Mouse (Mus musculus) left cerebral cortex, postnatal 14 days (tissue): ENCODE measurements around the gene Trhde. TPM values are rescaled to one million over a fixed set of nuclear protein-coding genes. Genes with fewer than 3 reads are reported as not detected.
A peak's percentile ranks its signal among the peaks of the same experiment; 100 is the strongest.

ENCODE experiments used
- DNase-seq, 2 experiments: peaks; one replicate each; pipeline ENCODE4 v3.0.0; 2021 to 2022; ENCODE audit warnings: low spot score in 2 of 2, mixed read lengths in 1 of 2
- intact Hi-C: fragments of 180-260 bp; cut with DNase I; formaldehyde crosslinking; loops from one replicate; pipeline ENCODE4 v1.15.1; 2025
- long read RNA-seq, 2 experiments: library from polyadenylated mRNA; stranded (forward); transcript quantifications; one replicate each; pipeline ENCODE4 v2.0.0; 2021
- total RNA-seq, 2 experiments: library from RNA; stranded (reverse); gene quantifications; 2 replicates each; pipeline ENCODE4 v1.2.3; 2021

Trhde gene
- 10 to 100 TPM; 25.9 to 28.9 TPM for total RNA-seq
- long read RNA-seq, experiment 1, full-length matches to known transcripts: 16 of 19 reads
- long read RNA-seq, experiment 1, partial matches to known transcripts: 1 of 19 reads
- long read RNA-seq, experiment 1, other reads (novel, unspliced or antisense): 2 of 19 reads
- long read RNA-seq, experiment 2, full-length matches to known transcripts: 3 of 4 reads
- long read RNA-seq, experiment 2, partial matches to known transcripts: 0 of 4 reads
- long read RNA-seq, experiment 2, other reads (novel, unspliced or antisense): 1 of 4 reads

- peak; percentile 35 to 44 for DNase-seq
- intact Hi-C loops: loop anchor here (5.0 kb wide), 2 partner anchors 295 to 1775 kb away; no protein-coding TSS in a partner anchor
These were observed at the start of gene Trhde for GRCm38 (mm10) chr10:114802161-114802651. Gene Trhde (minus strand): TSS chr10:114802307.

DNA sequence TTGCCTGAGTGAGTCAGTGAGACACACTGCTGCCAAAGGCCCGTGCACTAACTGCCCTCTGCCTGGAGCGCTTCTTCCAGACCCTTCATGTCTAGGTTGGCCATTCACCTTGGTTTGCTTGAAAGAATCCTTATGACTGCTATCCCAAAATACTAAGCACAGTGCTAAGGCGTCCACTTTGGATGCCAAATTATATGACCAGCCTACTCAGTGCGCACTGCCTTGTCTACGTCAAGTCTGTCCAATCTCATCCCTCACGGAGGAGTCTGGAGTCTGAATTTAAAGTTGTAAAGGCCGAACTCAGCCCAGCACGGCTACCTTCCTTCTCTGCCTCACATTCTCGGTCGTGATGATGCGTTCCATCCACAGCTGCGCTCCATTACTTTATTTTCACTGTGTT is 39.9 kb upstream of the Trhde start:
- DNase-seq: no peak
- intact Hi-C loops: no loop called here

- intact Hi-C loops: no loop called here
- DNase-seq: peak; percentile 4 to 5
These were observed 39.3 kb upstream of the Trhde start for GRCm38 (mm10) chr10:114841440-114841839.

DNA sequence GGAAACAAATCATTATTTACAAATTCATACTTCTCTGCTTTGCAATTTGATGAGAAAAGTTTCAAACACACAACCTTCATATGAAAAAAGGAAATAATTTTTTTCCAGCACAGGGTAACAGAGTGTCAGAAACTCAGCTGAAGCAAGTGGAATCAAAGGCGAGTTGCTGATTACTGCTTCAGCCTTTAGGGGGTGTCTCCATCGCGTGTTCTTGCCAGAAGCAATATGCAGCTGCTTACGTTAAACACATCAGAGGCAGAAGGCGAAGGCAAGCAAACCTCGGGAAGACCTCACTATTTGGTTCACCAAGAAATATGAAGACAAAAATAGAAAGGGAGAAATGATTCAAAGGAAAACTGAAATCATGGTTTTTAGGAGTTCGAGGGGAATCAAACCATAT is 29.2 kb upstream of the Trhde start:
- intact Hi-C loops: no loop called here
- DNase-seq: no peak

- intact Hi-C loops: loop anchor here (5.0 kb wide), 1 partner anchor 1701 kb away; no protein-coding TSS in a partner anchor
- DNase-seq: no peak
These were observed 6.7 kb upstream of the Trhde start for GRCm38 (mm10) chr10:114808799-114809198.

DNA sequence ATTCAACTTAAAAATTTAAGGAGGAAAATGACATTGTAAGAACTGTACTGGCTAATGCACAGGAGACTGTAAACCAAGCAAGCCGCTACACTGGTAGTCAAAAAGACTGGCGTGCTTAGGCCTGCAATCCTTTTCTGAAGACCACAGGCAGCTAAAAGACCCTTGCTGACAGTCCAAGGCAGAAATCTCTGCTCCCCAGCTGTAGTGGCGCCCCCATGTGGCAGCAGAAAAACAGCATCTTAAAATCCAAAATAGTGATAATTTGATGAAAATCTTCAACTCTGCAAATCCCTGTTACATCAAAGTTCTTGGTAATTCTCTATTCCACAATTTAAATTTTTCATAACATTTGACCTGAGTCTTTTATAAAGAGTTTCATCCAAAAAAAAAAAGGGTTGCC is 3.8 kb upstream of the Trhde start:
- intact Hi-C loops: loop anchor here (5.0 kb wide), 1 partner anchor 1699 kb away; no protein-coding TSS in a partner anchor
- peak in 1 of 2 experiments; percentile 28 for DNase-seq

DNA sequence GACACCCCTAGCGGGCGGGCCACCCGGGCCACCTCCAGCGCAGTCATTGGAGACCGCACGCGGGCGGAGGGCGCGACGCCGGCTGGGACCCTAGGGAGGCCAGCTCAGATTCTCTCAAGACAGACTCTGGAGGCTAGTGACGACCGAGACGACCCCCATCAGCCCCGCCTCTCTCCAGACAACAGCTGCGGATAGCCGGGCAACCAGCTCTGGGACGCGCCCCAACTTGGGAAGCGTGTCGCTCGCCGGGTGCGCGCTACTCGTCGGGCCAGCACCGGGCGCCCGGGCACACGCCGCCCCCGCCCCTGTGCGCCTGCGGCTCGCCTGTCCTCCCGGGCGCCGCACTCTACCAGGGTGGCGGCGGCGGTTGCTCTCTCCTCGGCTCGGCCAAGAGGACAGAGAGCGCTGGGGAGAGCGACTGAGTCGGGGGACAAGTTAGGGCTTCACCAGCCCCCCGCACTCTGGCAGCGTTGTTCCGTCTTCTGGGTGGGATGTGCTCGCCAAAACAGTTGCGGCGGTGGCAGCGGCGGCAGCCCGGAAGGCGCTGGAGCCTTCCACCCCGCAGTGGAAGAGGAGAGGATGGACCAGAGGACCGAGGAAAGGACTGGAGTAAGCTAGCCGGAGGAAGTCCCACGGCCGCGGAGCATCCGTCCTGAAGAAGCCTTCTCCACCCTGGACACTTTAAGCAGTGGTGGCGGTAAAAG is 498 bp downstream of the Trhde start:
- intact Hi-C loops: loop anchor here (5.0 kb wide), 2 partner anchors 296 to 1774 kb away; no protein-coding TSS in a partner anchor

DNA sequence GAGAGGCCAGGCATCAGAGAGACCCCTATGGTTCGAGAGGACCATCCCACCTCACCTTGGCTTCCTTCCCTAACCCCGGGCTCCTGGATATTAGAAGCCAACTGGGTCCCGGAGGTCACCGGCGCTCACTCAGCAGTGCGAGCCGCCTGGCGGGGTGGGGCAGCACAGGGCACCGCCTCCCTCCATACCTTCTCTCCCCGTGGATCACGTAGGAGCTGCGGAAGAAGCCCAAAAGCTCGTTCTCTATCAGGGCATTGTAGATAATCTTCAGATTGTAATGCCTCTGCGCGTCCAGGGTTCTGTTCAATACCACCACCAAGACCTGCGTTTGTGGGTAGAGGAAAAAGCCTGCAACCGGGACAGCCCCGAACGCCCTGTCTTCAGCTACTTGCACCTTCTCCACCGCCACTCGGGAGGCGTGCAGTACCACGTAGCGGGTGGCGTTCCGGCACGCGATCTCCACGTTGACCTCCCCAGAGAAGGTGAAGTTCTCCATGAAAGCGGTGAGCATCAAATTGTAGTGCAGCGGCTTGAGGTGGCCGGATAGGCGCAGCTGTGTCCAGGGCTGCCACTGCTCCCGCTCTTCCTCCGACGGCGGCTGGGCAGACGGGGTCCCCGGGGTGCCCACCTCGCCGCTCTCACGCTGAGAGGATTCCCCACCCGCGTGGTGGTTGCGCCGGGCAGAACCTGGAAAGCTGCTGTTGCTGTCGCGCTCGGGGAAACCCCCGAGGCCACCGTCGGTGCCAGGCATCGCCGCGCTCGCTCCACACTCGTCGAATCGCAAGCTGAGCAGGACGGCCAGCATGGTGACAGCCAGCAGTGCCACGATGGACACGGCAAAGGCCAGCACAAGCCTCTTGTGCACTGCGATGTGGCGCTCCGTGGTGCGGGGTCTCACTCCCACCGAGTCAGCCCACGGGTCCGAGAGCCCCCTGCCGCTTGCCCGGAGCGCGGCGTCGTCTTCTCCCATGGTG is 1.5 kb downstream of the Trhde start:
- intact Hi-C loops: loop anchor here (5.0 kb wide), 2 partner anchors 297 to 1773 kb away; no protein-coding TSS in a partner anchor
- no peak for DNase-seq

More for the DNA sequence above, 498 bp downstream of the Trhde start:
- DNase-seq: peak in 1 of 2 experiments; percentile 18

DNA sequence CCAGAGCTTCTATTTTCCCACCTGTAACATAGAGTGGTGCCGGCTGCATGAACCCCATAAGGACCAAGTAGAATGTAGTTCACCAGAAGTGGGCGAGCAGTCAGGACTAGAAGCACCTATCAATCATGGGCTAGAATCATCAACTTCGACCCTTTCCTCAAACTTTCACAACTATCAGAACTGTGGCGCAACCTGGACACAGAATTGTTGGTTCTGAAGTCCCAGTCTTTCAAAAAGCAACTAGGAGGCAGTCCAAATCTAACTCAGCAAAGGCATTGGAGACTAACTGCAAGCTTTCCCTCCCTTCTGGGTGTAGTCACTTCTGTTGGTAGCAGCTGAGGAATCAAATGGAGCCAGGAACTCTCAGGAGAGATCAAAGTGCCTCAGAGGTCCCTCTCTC is 2.6 kb downstream of the Trhde start:
- intact Hi-C loops: no loop called here
- DNase-seq: no peak

DNA sequence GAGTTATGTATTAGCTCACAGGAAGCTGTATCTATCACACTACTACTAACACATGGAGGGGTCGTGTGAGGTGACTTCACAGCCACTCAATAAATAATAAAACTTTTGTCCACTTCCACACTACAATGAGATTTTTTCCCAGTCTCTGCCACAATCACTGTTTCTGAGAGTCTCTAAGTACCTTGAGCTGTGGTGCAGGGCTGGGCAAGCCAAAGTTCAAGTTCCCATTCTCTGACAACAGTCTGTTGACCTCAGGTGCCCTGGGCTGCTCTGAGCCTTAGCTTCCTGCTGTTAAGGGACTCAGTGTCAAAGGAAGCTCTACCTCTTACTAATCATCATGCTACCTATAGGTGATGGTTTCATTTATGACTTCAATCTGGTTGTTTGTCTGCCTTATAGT is 3.3 kb downstream of the Trhde start:
- DNase-seq: no peak
- intact Hi-C loops: no loop called here

- intact Hi-C loops: no loop called here
- no peak for DNase-seq
These were observed 3.9 kb downstream of the Trhde start for GRCm38 (mm10) chr10:114798218-114798617.

GRCm38 (mm10) chr10:114797664-114798063 is 4.4 kb downstream of the Trhde start:
- intact Hi-C loops: no loop called here

DNA sequence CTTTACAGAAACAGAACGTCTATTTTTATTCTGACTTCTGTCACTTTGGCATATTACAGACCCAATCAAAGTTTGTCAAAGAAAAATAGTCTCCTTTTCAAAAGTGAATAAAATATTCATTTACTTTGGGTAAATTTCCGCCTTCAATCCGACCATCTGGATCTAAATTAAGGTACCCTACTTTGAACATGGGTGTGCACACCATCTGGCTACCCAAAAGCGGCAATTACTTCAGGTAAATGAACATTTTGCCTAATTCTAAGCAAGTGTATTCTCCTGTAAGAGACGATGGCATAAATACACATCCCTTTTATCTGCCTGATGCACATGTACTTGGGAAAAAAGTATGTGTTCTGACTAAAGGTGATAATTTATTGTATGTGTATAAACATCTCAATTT is 5.2 kb downstream of the Trhde start:
- intact Hi-C loops: no loop called here
- DNase-seq: no peak

More at GRCm38 (mm10) chr10:114797664-114798063, 4.4 kb downstream of the Trhde start:
- DNase-seq: no peak

DNA sequence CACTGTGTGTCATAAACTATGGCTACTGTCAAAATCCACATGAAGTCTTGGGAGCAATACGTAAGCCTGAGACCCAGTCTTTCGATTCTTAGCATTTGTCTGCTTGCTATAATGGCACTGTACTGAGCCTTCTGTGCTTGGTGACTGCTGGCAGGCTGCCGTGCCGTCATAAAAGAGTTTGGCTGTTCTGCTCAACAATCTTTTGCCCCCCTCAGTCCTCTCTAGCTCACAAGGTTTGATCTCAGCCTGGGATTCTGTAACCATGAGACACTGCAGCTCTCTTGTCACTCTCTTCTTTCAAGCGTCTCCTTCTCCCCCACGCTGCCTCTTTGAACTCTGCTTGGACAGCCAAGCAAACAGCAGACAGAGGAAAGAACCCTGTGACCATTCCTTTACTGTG is 7.9 kb downstream of the Trhde start:
- intact Hi-C loops: no loop called here
- no peak for DNase-seq

DNA sequence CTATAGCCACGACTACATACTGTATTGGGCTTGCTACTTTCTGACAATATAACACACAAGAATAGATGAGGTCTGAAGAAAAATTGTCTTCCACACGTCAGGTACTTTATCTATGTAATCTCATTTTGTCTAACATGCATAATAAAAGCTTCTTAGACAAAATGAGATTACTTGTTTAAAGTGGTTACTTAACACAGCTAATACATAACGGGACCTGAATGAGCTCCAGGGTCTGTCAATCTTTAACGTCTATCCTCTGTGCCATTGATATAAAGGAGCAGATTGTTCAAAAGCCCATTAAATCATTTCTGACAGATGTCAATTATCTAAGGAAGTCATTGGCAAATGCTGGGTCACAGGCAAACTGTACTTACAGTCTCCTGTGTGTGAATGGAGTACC is 36.2 kb downstream of the Trhde start:
- no peak for DNase-seq
- intact Hi-C loops: no loop called here

DNA sequence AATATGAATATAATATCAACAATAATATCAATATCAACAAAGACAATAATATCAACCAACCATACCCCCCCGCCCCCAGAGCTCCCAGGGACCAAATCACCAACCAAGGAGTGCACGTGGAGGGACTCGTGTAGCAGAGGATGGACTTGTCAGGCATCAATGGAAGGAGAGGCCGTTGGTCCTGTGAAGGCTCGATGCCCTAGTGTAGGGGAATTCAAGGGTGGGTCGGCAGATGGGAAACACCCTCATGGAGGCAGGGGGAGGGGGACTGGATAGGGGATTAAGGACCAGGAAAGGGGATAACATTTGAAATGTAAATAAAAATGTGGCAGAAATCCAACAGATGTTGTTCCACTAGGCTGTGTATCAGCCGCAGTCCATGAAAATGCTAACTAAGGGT is 40.0 kb downstream of the Trhde start:
- no peak for DNase-seq
- intact Hi-C loops: no loop called here

GRCm38 (mm10) chr10:114759240-114759639 is 42.9 kb downstream of the Trhde start:
- intact Hi-C loops: no loop called here
- no peak for DNase-seq

DNA sequence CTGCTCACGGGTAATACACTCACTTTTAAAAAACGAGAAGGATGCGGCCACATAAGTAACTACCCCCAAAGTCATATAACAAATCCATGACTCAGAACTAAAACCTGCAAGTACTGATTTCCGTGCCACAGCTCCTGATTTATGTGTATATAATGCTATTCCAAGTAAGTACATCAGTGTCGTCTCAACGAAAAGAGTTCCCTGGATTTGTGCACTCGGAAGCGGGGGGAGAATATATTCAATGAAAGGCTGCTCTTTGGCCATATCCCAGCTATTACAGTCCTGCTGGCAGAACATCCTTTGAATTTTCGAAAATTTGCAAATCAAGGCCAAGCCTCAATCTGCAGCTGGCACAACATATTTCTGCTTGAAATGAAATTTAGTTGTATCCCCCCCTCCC is 43.5 kb downstream of the Trhde start:
- intact Hi-C loops: no loop called here
- DNase-seq: peak in 1 of 2 experiments; percentile 10
